Mouse (Mus musculus) forebrain, embryonic 13.5 days (tissue): Measurements from ENCODE around the gene Rab3il1. TPM values are rescaled to one million over a fixed set of nuclear protein-coding genes. Genes with fewer than 3 reads are reported as not detected.
A peak's percentile ranks its signal among the peaks of the same experiment; 100 is the strongest.

Experiments
- ATAC-seq: fragments of 200-750 bp; cut with Nextera tagmentation; 2 replicates; pipeline ENCODE4 v1.8.0; 2017
- H3K27ac ChIP-seq: fragments of 300-500 bp; sonication (generic); 2 replicates; pipeline ENCODE4 v1.5.1; 2015; ENCODE audit warnings: inconsistent platforms, mild to moderate bottlenecking, moderate library complexity
- H3K27me3 ChIP-seq: fragments of 300-500 bp; sonication (generic); 2 replicates; pipeline ENCODE4 v1.6.1; 2015; ENCODE audit warnings: mild to moderate bottlenecking, inconsistent platforms
- H3K36me3 ChIP-seq: fragments of 300-500 bp; sonication (generic); 2 replicates; pipeline ENCODE4 v1.6.1; 2015; ENCODE audit warnings: mild to moderate bottlenecking, inconsistent platforms; ENCODE audit not compliant: poor library complexity, severe bottlenecking
- H3K4me1 ChIP-seq: fragments of 300-500 bp; sonication (generic); 2 replicates; pipeline ENCODE4 v1.6.1; 2015; ENCODE audit warnings: inconsistent platforms
- H3K4me2 ChIP-seq: fragments of 300-500 bp; sonication (generic); 2 replicates; pipeline ENCODE4 v1.6.1; 2015; ENCODE audit warnings: inconsistent platforms, mild to moderate bottlenecking, moderate library complexity
- H3K4me3 ChIP-seq: fragments of 300-500 bp; sonication (generic); 2 replicates; pipeline ENCODE4 v1.5.1; 2015; ENCODE audit warnings: mild to moderate bottlenecking, inconsistent platforms
- H3K9ac ChIP-seq: fragments of 300-500 bp; sonication (generic); 2 replicates; pipeline ENCODE4 v1.6.1; 2015; ENCODE audit warnings: mild to moderate bottlenecking, inconsistent platforms
- H3K9me3 ChIP-seq: fragments of 300-500 bp; sonication (generic); replicated peaks from 2 replicates; pipeline ENCODE4 v1.6.1; 2016; ENCODE audit warnings: inconsistent platforms
- WGBS: fragments of 180-500 bp; shearing (Covaris S2); methylation state at CpG from one replicate; pipeline ENCODE4 v1.1.7; 2015; 5-methylcytosine and 5-hydroxymethylcytosine counted together
- polyA plus RNA-seq: library from polyadenylated mRNA; unstranded; fragments of >200 nt; fragmentation: Nextera tagmentation; extraction: Ambion mirVana; gene quantifications from 2 replicates; pipeline ENCODE4 v1.2.1, GENCODE M21; 2015

Gene Rab3il1
- polyA plus RNA-seq, result 14.4 and 15.2 TPM in 2 replicates

- Histone ChIP-seq H3K27me3 (no peaks in the 10 kb centered on the region), H3K27ac (no peak within 1 kb of the TSS), H3K36me3 (no peaks in the 10 kb centered on the region), H3K4me1 (no peaks in the 10 kb centered on the region), H3K4me3 (no peak within 1 kb of the TSS), H3K9ac (no peak within 1 kb of the TSS), H3K9me3 (no peaks in the 10 kb centered on the region), H3K4me2 (no peak within 1 kb of the TSS)
- ATAC-seq, result no peak
- 75% methylated on average over 7 of the region's 7 CpGs for WGBS
These were observed at the start of gene Rab3il1, which contains the start of gene Best1 for GRCm38 (mm10) chr19:10001206-10001969. Gene Rab3il1 (plus strand): TSS chr19:10001669. Gene Best1 (minus strand): TSS chr19:10001633.

- H3K27me3 ChIP-seq, result no peaks in the 10 kb centered on the region
- H3K9me3 ChIP-seq, result no peaks in the 10 kb centered on the region
- no peak overlapping the region for H3K27ac ChIP-seq
- H3K9ac ChIP-seq, result no peak overlapping the region
- no peaks in the 10 kb centered on the region for H3K36me3 ChIP-seq
- no peak overlapping the region for H3K4me3 ChIP-seq
- no peak for ATAC-seq
- 70% methylated on average over 3 of the region's 3 CpGs for WGBS
- H3K4me2 ChIP-seq, result no peak overlapping the region
- H3K4me1 ChIP-seq, result peaks cover 10% of the 10 kb centered on the region
These were observed 49.1 kb upstream of the Rab3il1 start for GRCm38 (mm10) chr19:9952390-9952789.

GRCm38 (mm10) chr19:9952912-9953311 is 48.6 kb upstream of the Rab3il1 start:
- Histone ChIP-seq H3K36me3 (no peaks in the 10 kb centered on the region), H3K27me3 (no peaks in the 10 kb centered on the region), H3K4me3 (no peak overlapping the region), H3K27ac (no peak overlapping the region), H3K4me1 (peaks cover 10% of the 10 kb centered on the region), H3K9ac (no peak overlapping the region), H3K4me2 (no peak overlapping the region), H3K9me3 (no peaks in the 10 kb centered on the region)
- WGBS, result 94% methylated on average over 3 of the region's 3 CpGs
- ATAC-seq, result no peak

- Histone ChIP-seq H3K4me1 (peaks cover 10% of the 10 kb centered on the region), H3K9me3 (no peaks in the 10 kb centered on the region), H3K9ac (0 out of 2 replicates have a peak overlapping the region, but pooled peaks have one; percentile 30), H3K4me2 (no peak overlapping the region), H3K27me3 (no peaks in the 10 kb centered on the region), H3K36me3 (no peaks in the 10 kb centered on the region), H3K4me3 (no peak overlapping the region), H3K27ac (peak overlapping the region; percentile 16; the same call in 1 of the 2 replicates)
- peak; percentile 67; the same call in 1 of the 2 replicates for ATAC-seq
- WGBS, result 50% methylated on average over 7 of the region's 7 CpGs
These were observed 47.2 kb upstream of the Rab3il1 start for GRCm38 (mm10) chr19:9954055-9954810.

- Histone ChIP-seq H3K9me3 (no peaks in the 10 kb centered on the region), H3K4me3 (no peak overlapping the region), H3K4me1 (peaks cover 10% of the 10 kb centered on the region), H3K27me3 (no peaks in the 10 kb centered on the region), H3K4me2 (no peak overlapping the region), H3K9ac (peak overlapping the region; percentile 37; the same call in 1 of the 2 replicates), H3K36me3 (no peaks in the 10 kb centered on the region), H3K27ac (no peak overlapping the region)
- 50% methylated on average over 5 of the region's 5 CpGs for WGBS
- ATAC-seq, result no peak
These were observed 46.7 kb upstream of the Rab3il1 start for GRCm38 (mm10) chr19:9954811-9955202.

- Histone ChIP-seq H3K36me3 (no peaks in the 10 kb centered on the region), H3K4me1 (peaks cover 10% of the 10 kb centered on the region), H3K9me3 (no peaks in the 10 kb centered on the region), H3K4me3 (no peak overlapping the region), H3K9ac (no peak overlapping the region), H3K27me3 (no peaks in the 10 kb centered on the region), H3K27ac (no peak overlapping the region), H3K4me2 (no peak overlapping the region)
- no peak for ATAC-seq
- 86% methylated on average over 1 of the region's 1 CpGs for WGBS
These were observed 46.0 kb upstream of the Rab3il1 start for GRCm38 (mm10) chr19:9955438-9955837.

- H3K9ac ChIP-seq, result no peak overlapping the region
- 77% methylated on average over 4 of the region's 4 CpGs for WGBS
- H3K4me3 ChIP-seq, result no peak overlapping the region
- H3K4me2 ChIP-seq, result no peak overlapping the region
- H3K9me3 ChIP-seq, result no peaks in the 10 kb centered on the region
- no peaks in the 10 kb centered on the region for H3K27me3 ChIP-seq
- ATAC-seq, result no peak
- H3K27ac ChIP-seq, result no peak overlapping the region
- no peaks in the 10 kb centered on the region for H3K36me3 ChIP-seq
- H3K4me1 ChIP-seq, result peaks cover 10% of the 10 kb centered on the region
These were observed 44.7 kb upstream of the Rab3il1 start for GRCm38 (mm10) chr19:9956624-9957388.

- H3K9me3 ChIP-seq, result no peaks in the 10 kb centered on the region
- H3K4me3 ChIP-seq, result no peak overlapping the region
- H3K27me3 ChIP-seq, result no peaks in the 10 kb centered on the region
- no peaks in the 10 kb centered on the region for H3K36me3 ChIP-seq
- no peak for ATAC-seq
- peaks cover 10% of the 10 kb centered on the region for H3K4me1 ChIP-seq
- no peak overlapping the region for H3K9ac ChIP-seq
- no peak overlapping the region for H3K4me2 ChIP-seq
- 86% methylated on average over 5 of the region's 5 CpGs for WGBS
- H3K27ac ChIP-seq, result no peak overlapping the region
These were observed 43.5 kb upstream of the Rab3il1 start for GRCm38 (mm10) chr19:9957965-9958364.

GRCm38 (mm10) chr19:9960769-9961168 is 40.7 kb upstream of the Rab3il1 start:
- Histone ChIP-seq H3K36me3 (no peaks in the 10 kb centered on the region), H3K9ac (no peak overlapping the region), H3K4me1 (no peaks in the 10 kb centered on the region), H3K4me2 (no peak overlapping the region), H3K4me3 (no peak overlapping the region), H3K27ac (no peak overlapping the region), H3K27me3 (no peaks in the 10 kb centered on the region), H3K9me3 (no peaks in the 10 kb centered on the region)
- ATAC-seq, result no peak
- whole genome bisulfite sequencing, result 76% methylated on average over 5 of the region's 5 CpGs

- Histone ChIP-seq H3K27me3 (no peaks in the 10 kb centered on the region), H3K9ac (no peak overlapping the region), H3K27ac (no peak overlapping the region), H3K4me3 (no peak overlapping the region), H3K4me2 (no peak overlapping the region), H3K9me3 (no peaks in the 10 kb centered on the region), H3K36me3 (no peaks in the 10 kb centered on the region), H3K4me1 (no peaks in the 10 kb centered on the region)
- no peak for ATAC-seq
- WGBS, result 33% methylated on average over 7 of the region's 7 CpGs
These were observed 37.1 kb upstream of the Rab3il1 start for GRCm38 (mm10) chr19:9964205-9964916.

- Histone ChIP-seq H3K4me1 (no peaks in the 10 kb centered on the region), H3K9me3 (no peaks in the 10 kb centered on the region), H3K36me3 (no peaks in the 10 kb centered on the region), H3K27ac (no peak overlapping the region), H3K4me2 (no peak overlapping the region), H3K27me3 (no peaks in the 10 kb centered on the region), H3K4me3 (no peak overlapping the region), H3K9ac (no peak overlapping the region)
- no peak for ATAC-seq
- WGBS, result 65% methylated on average over 2 of the region's 2 CpGs
These were observed 35.2 kb upstream of the Rab3il1 start for GRCm38 (mm10) chr19:9966096-9966867.
